Mouse (Mus musculus) hindbrain, embryonic 13.5 days (tissue): Measurements from ENCODE around the gene E130208F15Rik. TPM values are rescaled to one million over a fixed set of nuclear protein-coding genes. Genes with fewer than 3 reads are reported as not detected.

Experiments used
- polyA plus RNA-seq: library from polyadenylated mRNA; unstranded; fragments of >200 nt; fragmentation: Nextera tagmentation; extraction: Ambion mirVana; gene quantifications from 2 replicates; pipeline ENCODE4 v1.2.1, GENCODE M21; 2015

E130208F15Rik gene
- polyA plus RNA-seq, 1 experiment from 2014 or later, result 0.36 TPM

Other genes starting within 250 kb of the E130208F15Rik start
- gene Zfp82, start 248.8 kb upstream of the E130208F15Rik start, polyA plus RNA-seq, result 12.8 and 12.9 TPM in 2 replicates
- gene Gm26920, start 231.3 kb upstream of the E130208F15Rik start, polyA plus RNA-seq, result 1.5 and 1.6 TPM in 2 replicates
- 19.2 and 19.6 TPM in 2 replicates for gene Zfp566, start 231.2 kb upstream of the E130208F15Rik start, polyA plus RNA-seq
- gene Zfp260, start 227.0 kb upstream of the E130208F15Rik start, polyA plus RNA-seq, result 95.2 and 108 TPM in 2 replicates
- 17.5 and 19.8 TPM in 2 replicates for gene Zfp382, start 199.8 kb upstream of the E130208F15Rik start, polyA plus RNA-seq
- gene Zfp146, start 152.0 kb upstream of the E130208F15Rik start, polyA plus RNA-seq, result 17.5 and 18.6 TPM in 2 replicates
- 4.5 and 8.0 TPM in 2 replicates for gene Cox7a1, start 137.6 kb upstream of the E130208F15Rik start, polyA plus RNA-seq
- 68.1 and 78.1 TPM in 2 replicates for gene Capns1, start 122.9 kb upstream of the E130208F15Rik start, polyA plus RNA-seq
- gene Polr2i, start 89.8 kb upstream of the E130208F15Rik start, polyA plus RNA-seq, result 174 and 175 TPM in 2 replicates
- gene Tbcb, start 89.5 kb upstream of the E130208F15Rik start, polyA plus RNA-seq, result 383 and 390 TPM in 2 replicates
- gene Ovol3, start 86.0 kb upstream of the E130208F15Rik start, polyA plus RNA-seq, result not detected in 2 replicates
- 0.43 and 0.66 TPM in 2 replicates for gene Thap8, start 41.6 kb upstream of the E130208F15Rik start, polyA plus RNA-seq
- gene Wdr62, start 41.3 kb upstream of the E130208F15Rik start, polyA plus RNA-seq, result 3.1 and 4.3 TPM in 2 replicates
- 84.2 and 90.1 TPM in 2 replicates for gene Clip3, start 30.0 kb upstream of the E130208F15Rik start, polyA plus RNA-seq
- 118 and 126 TPM in 2 replicates for gene Alkbh6, start 13.0 kb upstream of the E130208F15Rik start, polyA plus RNA-seq
- 13.1 and 16.8 TPM in 2 replicates for gene Syne4, start 6.9 kb upstream of the E130208F15Rik start, polyA plus RNA-seq
- gene Sdhaf1, start 2.2 kb downstream of the E130208F15Rik start, polyA plus RNA-seq, result 21.4 and 21.6 TPM in 2 replicates
- gene Lrfn3, start 41.0 kb downstream of the E130208F15Rik start, polyA plus RNA-seq, result 13.2 and 13.4 TPM in 2 replicates
- gene Tyrobp, start 92.0 kb downstream of the E130208F15Rik start, polyA plus RNA-seq, result 29.8 and 38.1 TPM in 2 replicates
- gene Hcst, start 98.1 kb downstream of the E130208F15Rik start, polyA plus RNA-seq, result 0.52 and 0.88 TPM in 2 replicates
- 2.0 TPM in 2 replicates for gene Nfkbid, start 100.0 kb downstream of the E130208F15Rik start, polyA plus RNA-seq
- 583 and 599 TPM in 2 replicates for gene Aplp1, start 123.8 kb downstream of the E130208F15Rik start, polyA plus RNA-seq
- gene Kirrel2, start 135.9 kb downstream of the E130208F15Rik start, polyA plus RNA-seq, result 6.6 and 10.0 TPM in 2 replicates
- gene Nphs1, start 136.6 kb downstream of the E130208F15Rik start, polyA plus RNA-seq, result 0.94 and 1.8 TPM in 2 replicates
- not detected in 2 replicates for gene Prodh2, start 171.9 kb downstream of the E130208F15Rik start, polyA plus RNA-seq
- 103 and 111 TPM in 2 replicates for gene Arhgap33, start 213.3 kb downstream of the E130208F15Rik start, polyA plus RNA-seq
- gene Hspb6, start 230.4 kb downstream of the E130208F15Rik start, polyA plus RNA-seq, result 7.8 and 7.9 TPM in 2 replicates
- gene Proser3, start 230.6 kb downstream of the E130208F15Rik start, polyA plus RNA-seq, result 8.1 and 8.4 TPM in 2 replicates
- 51.7 and 57.9 TPM in 2 replicates for gene Lin37, start 238.1 kb downstream of the E130208F15Rik start, polyA plus RNA-seq
- 98.9 and 105 TPM in 2 replicates for gene U2af1l4, start 241.6 kb downstream of the E130208F15Rik start, polyA plus RNA-seq
- 15.4 and 19.8 TPM in 2 replicates for gene Gm49396, start 241.6 kb downstream of the E130208F15Rik start, polyA plus RNA-seq
- gene Psenen, start 241.9 kb downstream of the E130208F15Rik start, polyA plus RNA-seq, result 134 and 139 TPM in 2 replicates
- 5.3 and 6.1 TPM in 2 replicates for gene Igflr1, start 243.7 kb downstream of the E130208F15Rik start, polyA plus RNA-seq